In the genomic region with DNA sequence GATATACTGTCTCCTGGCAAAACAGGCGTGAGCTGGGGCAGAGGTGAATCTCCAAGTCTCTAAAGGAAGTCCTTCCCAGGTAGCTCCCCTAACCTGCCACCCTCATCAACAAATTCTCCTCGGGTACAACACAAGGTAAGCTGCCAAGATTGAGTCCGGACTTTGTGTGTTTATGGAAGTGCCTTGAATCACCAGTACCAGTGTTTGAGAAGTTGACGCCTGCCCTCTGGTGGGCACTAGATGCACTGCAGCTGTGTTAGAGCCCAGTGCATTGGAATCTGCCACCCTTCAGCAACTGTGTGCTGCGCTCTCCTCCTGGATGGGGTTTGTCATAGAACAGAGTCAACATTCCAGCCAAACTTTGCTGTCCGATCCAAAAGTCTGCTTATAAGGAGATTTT, we compare ENCODE assay signal across 8 mouse cellular contexts. TPM values are rescaled to one million over a fixed set of nuclear protein-coding genes. Genes with fewer than 3 reads are reported as not detected.
DNase-seq lines count a peak whose midpoint lies in the region; ATAC-seq and TF ChIP-seq lines count a peak whose summit lies in the region.

No protein-coding gene starts in this region.

- peak; percentile 92; the same call in 1 of the 2 replicates for TF ChIP-seq CTCF in spleen, adult 2 months (IDR thresholded peaks at IDR 0.05; ENCODE audit: extremely low read depth, insufficient read depth, insufficient read length, insufficient replicate concordance)

- 16% methylated on average over 6 of the region's 6 CpGs for WGBS in intestine, embryonic 16.5 days
- WGBS in midbrain, embryonic 14.5 days: 15% methylated on average over 6 of the region's 6 CpGs
- WGBS in spleen, adult 2 months: 16% methylated on average over 6 of the region's 6 CpGs

- intact Hi-C loops in gastrocnemius, postnatal 36 days (cut with DNase I): loop anchor here (1.0 kb wide), 1 partner anchor 90 kb away; no protein-coding TSS in a partner anchor
- intact Hi-C loops in left cerebral cortex, postnatal 4 days (cut with DNase I): loop anchor here (5.0 kb wide), 2 partner anchors 87 to 612 kb away; a partner anchor contains a TSS

- no peaks in the 10 kb centered on the region for H3K27me3 ChIP-seq in intestine, embryonic 16.5 days (replicated peaks; ENCODE audit: control insufficient read depth, insufficient read depth, low read length)
- no peaks in the 10 kb centered on the region for H3K27me3 ChIP-seq in midbrain, embryonic 14.5 days (ENCODE audit: control insufficient read depth, insufficient read depth, low read length)
- H3K27me3 ChIP-seq in spleen, adult 2 months (ENCODE audit: control insufficient read depth, insufficient read depth, low read length): no peaks in the 10 kb centered on the region

- H3K4me2 ChIP-seq in intestine, embryonic 16.5 days (ENCODE audit: low read depth, low read length): no peak overlapping the region
- no peak overlapping the region for H3K4me2 ChIP-seq in midbrain, embryonic 14.5 days (ENCODE audit: low read length)

- no peaks in the 10 kb centered on the region for H3K9me3 ChIP-seq in intestine, embryonic 16.5 days (ENCODE audit: control insufficient read depth, low read length)
- no peaks in the 10 kb centered on the region for H3K9me3 ChIP-seq in midbrain, embryonic 14.5 days (ENCODE audit: control insufficient read depth, low read length)

- no peak overlapping the region for H3K27ac ChIP-seq in intestine, embryonic 16.5 days (ENCODE audit: low read length)
- no peak overlapping the region for H3K27ac ChIP-seq in midbrain, embryonic 14.5 days (replicated peaks; ENCODE audit: low read depth, low read length)
- no peak overlapping the region for H3K27ac ChIP-seq in spleen, adult 2 months (ENCODE audit: insufficient read depth, low read length)

- peak; percentile 90 for DNase-seq in 3T3-L1 (ENCODE audit: low read depth, low spot score)
- peak; percentile 83 for DNase-seq in adrenal gland, adult 2 months
- DNase-seq in embryo, embryonic 11 days: peak; percentile 84
- peak; percentile 74 to 82 for DNase-seq in gastrocnemius, postnatal 36 days
- DNase-seq in left cerebral cortex, postnatal 4 days: peak; percentile 84
- DNase-seq in midbrain, embryonic 14.5 days: peak; percentile 91
- DNase-seq in spleen, adult 2 months (ENCODE audit: low read depth in 1 of 2, low spot score in 2 of 2): peak; percentile 74 to 82

- peak; percentile 65 for ATAC-seq in intestine, embryonic 16.5 days
- no peak for ATAC-seq in midbrain, embryonic 14.5 days (ENCODE audit: low FRiP score, low TSS enrichment)

- H3K4me3 ChIP-seq in intestine, embryonic 16.5 days (ENCODE audit: low read length): no peak overlapping the region
- H3K4me3 ChIP-seq in midbrain, embryonic 14.5 days (replicated peaks; ENCODE audit: low read depth, low read length): no peak overlapping the region
- H3K4me3 ChIP-seq in spleen, adult 2 months (ENCODE audit: extremely low read depth, insufficient read depth, insufficient read length): no peak overlapping the region

- no peak overlapping the region for H3K9ac ChIP-seq in intestine, embryonic 16.5 days (ENCODE audit: low read depth, low read length)
- no peak overlapping the region for H3K9ac ChIP-seq in midbrain, embryonic 14.5 days (replicated peaks; ENCODE audit: low read length)

- no peak for TF ChIP-seq POLR2A in spleen, adult 2 months (IDR thresholded peaks at IDR 0.05; ENCODE audit: low read depth, low read length)

- H3K4me1 ChIP-seq in intestine, embryonic 16.5 days (ENCODE audit: control insufficient read depth, insufficient read depth, low read length): no peaks in the 10 kb centered on the region
- H3K4me1 ChIP-seq in midbrain, embryonic 14.5 days (ENCODE audit: control insufficient read depth, insufficient read depth, low read length): no peaks in the 10 kb centered on the region
- H3K4me1 ChIP-seq in spleen, adult 2 months (ENCODE audit: control insufficient read depth, insufficient read depth, insufficient read length): peaks cover 22% of the 10 kb centered on the region; the same call in 1 of the 2 replicates

- H3K36me3 ChIP-seq in intestine, embryonic 16.5 days (ENCODE audit: control insufficient read depth, insufficient read depth, low read length): no peaks in the 10 kb centered on the region
- H3K36me3 ChIP-seq in midbrain, embryonic 14.5 days (ENCODE audit: control insufficient read depth, insufficient read depth, low read length): no peaks in the 10 kb centered on the region
- no peaks in the 10 kb centered on the region for H3K36me3 ChIP-seq in spleen, adult 2 months (ENCODE audit: control insufficient read depth, insufficient read depth, low read length)

RNA-seq across cellular contexts. Expression of a gene that starts 29.9 kb away (rescaled TPM):
- under 1 TPM; 0.10 to 0.12 TPM for total RNA-seq in adrenal gland, adult 2 months (2021)
- not detected in 2 replicates for polyA plus RNA-seq in adrenal gland, adult 2 months (2012; rRNA removed)
- under 1 TPM in 1 of 2 experiments, not detected in 1; 0.15 TPM for total RNA-seq in gastrocnemius, postnatal 36 days (2021)
- polyA plus RNA-seq in intestine, embryonic 16.5 days (2015; fragmentation: Nextera tagmentation; extraction: Ambion mirVana): 0.22 and 0.23 TPM in 2 replicates
- total RNA-seq in left cerebral cortex, postnatal 4 days (2021): not detected
- polyA plus RNA-seq in midbrain, embryonic 14.5 days (2014; fragmentation: Nextera tagmentation; extraction: Ambion mirVana): not detected in 2 replicates
- not detected in 2 replicates for polyA plus RNA-seq in spleen, adult 2 months (2012; rRNA removed)
